Mouse (Mus musculus): ENCODE measurements around the gene Vmn2r25.
"Not testable (repeated sequence)": the region's sequence is repeated elsewhere in the genome, so short reads cannot be mapped to it uniquely, and the experiment has no call there.

Vmn2r25 gene

GRCm38 (mm10) chr6:123853363-123853762 lies at the start of gene Vmn2r25:
Gene Vmn2r25, minus strand, starts transcription at chr6:123853463.
- not testable (repeated sequence) for DNase-seq (ENCODE audit: low spot score in 2 of 2)

GRCm38 (mm10) chr6:123819951-123820350 lies 33.3 kb downstream of the Vmn2r25 start:
- DNase-seq (ENCODE audit: low spot score in 2 of 2) = no peak

DNA sequence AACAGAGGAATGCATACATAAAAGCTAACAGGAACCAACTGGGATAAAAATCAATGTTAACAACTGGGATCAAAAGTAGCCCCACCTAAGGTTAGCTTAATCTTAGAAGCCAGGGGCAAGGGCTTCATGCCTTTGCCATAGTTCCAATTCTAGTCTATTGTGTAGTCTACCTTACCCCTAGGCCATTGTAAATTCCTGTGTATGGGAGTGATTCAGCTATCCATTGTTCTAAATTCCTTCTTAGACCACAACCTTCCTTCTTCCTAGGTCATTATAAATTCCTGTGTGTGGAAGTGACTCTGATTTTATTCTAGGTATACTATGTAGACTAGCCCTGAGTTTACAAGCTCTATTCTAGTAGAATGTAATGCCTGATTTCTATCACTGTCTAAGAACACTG lies 43.0 kb downstream of the Vmn2r25 start:
- DNase-seq (ENCODE audit: low spot score in 2 of 2) = not testable (repeated sequence)

DNA sequence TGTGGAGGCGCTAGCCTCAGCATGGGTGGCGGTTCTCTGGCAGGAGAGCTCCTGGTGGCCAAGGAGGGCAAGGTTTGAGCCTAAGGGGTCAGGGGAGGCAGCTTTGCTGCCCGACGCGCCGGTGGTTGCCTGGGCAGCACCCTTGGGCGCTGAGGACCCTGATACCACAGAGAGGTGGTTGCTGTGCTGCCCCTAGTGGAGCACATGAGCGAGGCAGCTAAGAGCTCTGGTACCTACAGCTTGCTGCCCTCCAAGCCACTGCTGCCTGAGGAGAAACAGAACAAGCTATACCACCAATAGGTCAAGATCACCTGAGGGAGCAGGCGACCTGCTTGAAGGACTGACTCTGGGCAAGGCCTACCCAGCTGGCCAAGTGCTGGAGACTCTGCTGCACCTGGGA lies 59.5 kb downstream of the Vmn2r25 start:
- no peak for DNase-seq (ENCODE audit: low spot score in 2 of 2)

DNA sequence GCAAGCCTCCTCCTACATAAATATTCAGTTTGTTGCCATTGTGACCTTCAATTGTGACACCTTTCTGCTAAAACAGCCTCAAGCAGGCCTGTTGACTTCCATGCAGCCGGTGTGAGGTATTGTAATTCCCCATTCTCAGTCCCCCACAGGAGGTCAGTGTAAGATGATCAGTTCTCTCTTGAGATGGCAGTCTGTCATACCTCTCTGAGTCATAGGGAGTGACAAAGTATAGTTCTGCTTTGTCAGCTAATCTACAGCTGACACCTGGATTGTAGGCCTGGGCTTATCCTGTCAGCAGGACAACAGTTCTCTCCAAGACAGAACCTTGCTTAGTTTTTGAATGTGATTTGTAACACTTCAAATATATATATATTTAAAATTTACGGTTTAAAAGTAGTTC lies 68.4 kb downstream of the Vmn2r25 start:
- no peak for DNase-seq (ENCODE audit: low spot score in 2 of 2)

DNA sequence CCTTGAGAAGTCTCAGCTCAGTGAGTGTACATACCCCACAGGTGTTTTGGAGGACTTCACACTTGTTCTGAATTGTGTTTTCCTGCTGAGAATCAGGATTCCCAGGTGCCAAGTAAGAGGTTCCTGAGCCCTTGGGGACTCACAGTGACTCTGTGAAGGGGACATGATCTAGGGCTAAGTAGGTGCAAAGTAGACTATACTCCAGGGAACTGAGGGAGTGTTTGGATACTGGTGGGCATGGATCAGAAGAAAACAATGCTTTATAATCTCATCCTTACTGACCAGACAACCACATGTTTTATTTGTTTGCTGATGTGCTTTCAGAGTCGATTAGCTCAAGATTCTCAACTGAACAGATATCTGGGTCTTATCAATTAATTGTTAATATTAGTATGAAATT lies 74.7 kb downstream of the Vmn2r25 start, which contains the start of gene Vmn2r24:
Gene Vmn2r24 (plus strand): TSS at position 301 of the 400 bp plus-strand sequence.
- DNase-seq (ENCODE audit: low spot score in 2 of 2) = no peak

Data from left cerebral cortex, adult 9 months (tissue).